Mouse (Mus musculus): ENCODE measurements at regions not wholly inside any gene's neighbourhood (a gene's known extent, or its start where the extent isn't known, plus 50 kb on each side); places are given as distances from the start of the nearest gene placed in this dataset.

DNA sequence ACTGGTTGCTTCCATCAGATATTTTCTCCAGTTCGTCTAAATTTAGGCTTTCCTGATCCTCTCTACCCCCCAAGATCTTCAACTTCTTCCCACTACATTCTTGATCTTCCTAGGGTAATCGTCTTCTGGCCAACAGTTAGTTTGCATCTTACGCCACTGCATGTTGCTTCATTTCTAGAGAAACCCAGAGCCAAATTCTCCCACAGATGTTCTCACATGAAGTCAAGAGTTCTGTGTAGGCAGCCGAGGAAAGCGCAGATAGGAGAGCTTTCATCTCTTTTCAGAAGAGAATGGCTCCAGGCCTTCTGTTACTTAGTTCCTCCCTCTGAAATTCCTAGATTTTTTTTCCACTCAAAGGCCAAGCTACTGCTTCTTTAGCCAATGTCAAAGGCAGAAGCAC, 179.9 kb downstream of the Fgf10 start:
- no peak for DNase-seq (ENCODE audit: low spot score)

DNA sequence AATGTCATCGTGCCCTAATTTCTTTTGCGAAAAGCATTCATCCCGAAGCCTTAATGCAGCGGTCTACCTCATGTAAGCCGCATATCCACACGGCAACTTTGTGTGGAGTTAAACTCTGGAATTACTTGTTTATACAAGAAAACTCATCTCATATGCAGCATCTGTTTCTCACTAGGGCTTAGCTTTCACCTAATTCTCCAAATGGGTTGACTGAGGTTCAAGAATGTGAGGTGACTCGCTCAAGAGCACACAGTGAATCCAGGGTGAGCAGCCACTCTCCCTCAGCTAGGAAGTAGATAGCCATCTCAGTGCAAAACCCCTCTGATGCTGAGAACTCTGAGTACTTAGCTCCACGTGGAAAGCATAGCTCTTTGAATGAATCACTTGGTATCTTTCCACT, 181.1 kb downstream of the Fgf10 start:
- no peak for DNase-seq (ENCODE audit: low spot score)

DNA sequence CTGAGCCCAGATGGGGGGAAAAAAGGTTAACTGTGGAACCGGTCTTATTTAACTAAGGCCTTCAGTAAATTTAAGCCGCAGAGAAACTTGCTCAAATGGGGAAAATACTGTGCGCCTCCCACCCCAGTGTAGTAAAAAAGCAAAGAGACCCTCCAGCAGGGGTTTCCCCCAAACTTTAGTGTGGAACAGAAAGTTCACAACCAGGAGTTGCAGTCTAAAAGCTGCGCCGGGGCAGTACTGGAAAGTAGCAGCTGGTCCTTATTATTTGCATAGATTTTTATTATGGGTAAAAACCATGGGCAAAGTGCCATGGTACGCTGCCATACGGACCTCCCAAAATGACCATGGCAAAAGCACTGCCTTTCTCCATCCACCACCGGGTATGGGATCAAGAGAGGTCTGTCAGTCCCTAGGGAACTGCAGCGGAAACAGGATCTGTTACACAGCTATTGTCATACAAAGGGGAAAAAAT, 216.8 kb downstream of the Fgf10 start:
- peak; percentile 9 for DNase-seq (ENCODE audit: low spot score)

- DNase-seq (ENCODE audit: low spot score): no peak
Observed at GRCm38 (mm10) chr13:118895079-118895478, 225.5 kb downstream of the Fgf10 start.

GRCm38 (mm10) chr13:118901950-118902349, 232.4 kb downstream of the Fgf10 start:
- DNase-seq (ENCODE audit: low spot score): no peak

DNA sequence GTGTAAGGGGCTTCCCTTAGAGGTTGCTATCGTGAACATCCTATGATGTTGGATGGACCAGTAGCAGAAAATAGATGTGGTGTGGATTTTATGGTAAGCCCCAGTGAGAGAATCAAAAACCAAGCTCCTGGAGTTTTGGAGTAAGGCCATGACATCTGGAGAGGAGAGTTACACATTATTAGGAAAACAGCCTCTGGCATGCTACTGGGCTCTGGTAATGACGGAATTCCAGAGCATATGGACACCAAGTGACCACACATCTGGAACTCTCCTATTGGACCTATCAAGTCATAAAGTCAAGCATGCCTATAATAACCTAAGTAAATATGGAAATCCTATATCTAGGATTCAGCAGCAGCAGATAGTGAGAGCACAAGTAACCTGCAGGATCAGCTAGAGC, 240.8 kb downstream of the Fgf10 start:
- DNase-seq (ENCODE audit: low spot score): no peak

- no peak for DNase-seq (ENCODE audit: low spot score)
Observed at GRCm38 (mm10) chr13:118940786-118941185, 271.2 kb downstream of the Fgf10 start.

GRCm38 (mm10) chr13:118966120-118966676, 296.6 kb downstream of the Fgf10 start:
- DNase-seq (ENCODE audit: low spot score): no peak

GRCm38 (mm10) chr13:118967707-118968106, 298.1 kb downstream of the Fgf10 start:
- no peak for DNase-seq (ENCODE audit: low spot score)

DNA sequence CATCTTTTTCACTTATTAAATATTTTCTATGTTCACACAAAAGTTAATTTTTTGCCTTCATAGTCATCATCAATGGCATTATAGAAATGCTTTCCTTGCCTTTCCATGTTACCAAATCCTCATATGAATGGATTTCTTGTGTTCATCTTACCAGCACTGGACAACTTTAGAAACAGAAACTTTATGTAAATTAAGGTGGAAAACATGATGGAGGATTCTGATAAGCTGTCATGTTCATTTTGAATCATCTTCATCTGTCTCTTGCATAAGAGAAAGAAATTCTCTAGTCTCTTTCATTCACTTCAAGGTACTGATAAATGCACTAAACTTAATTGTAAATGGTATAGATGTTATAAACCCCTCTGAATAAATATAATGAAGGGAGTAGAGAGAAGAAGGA, 305.4 kb downstream of the Fgf10 start:
- DNase-seq (ENCODE audit: low spot score): no peak

DNA sequence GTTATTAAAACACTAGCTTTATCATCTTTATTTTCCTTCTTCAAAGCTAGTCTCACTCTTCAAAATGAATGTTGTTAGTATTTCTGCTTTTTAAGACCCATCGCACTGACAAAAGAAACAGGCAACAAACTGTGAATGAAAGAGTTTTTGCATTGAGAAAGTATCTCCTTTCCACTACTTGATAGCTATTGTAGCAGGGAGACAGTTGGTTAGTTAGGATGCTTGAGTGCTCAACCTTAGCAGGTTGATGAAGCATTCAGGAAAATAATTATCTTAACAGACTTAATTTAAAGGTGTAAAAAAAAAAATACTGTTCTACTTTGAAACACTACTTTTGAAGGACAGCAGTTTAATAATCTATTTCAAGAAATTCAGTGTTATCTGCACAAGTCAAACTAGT, 305.9 kb downstream of the Fgf10 start:
- no peak for DNase-seq (ENCODE audit: low spot score)

GRCm38 (mm10) chr13:118979505-118979904, 309.9 kb downstream of the Fgf10 start:
- DNase-seq (ENCODE audit: low spot score): no peak

DNA sequence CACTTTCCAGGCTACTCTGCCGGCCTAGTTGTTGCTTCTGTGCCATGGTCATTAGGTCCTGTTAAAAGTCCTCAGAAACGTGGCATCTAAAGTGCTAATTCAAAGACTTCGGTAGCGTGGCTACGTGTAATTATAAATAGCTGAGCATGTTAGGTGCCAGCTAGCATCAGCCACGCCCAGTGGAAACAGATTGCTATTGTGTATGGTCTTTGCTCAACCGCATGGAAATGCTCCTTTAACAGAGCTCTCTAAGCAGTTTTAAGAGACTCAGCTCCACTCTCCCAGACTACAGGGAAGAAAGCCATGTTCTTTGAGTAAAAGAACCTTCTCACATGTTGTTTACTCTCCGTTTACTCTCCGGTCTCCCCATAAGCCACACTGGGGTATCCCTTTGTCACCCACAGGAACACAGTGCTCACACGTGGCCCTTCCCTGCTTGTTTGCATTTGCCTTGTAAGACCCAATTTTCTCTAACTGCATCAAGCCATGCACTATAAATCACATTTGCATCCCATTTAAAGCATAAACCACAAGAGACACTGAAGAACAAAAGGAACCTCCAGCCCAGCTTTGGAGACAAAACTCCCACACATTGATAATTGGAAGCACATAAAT, 311.7 kb downstream of the Fgf10 start:
- DNase-seq (ENCODE audit: low spot score): peak; percentile 21

- DNase-seq (ENCODE audit: low spot score): no peak
Observed at GRCm38 (mm10) chr13:118985285-118985684, 315.7 kb downstream of the Fgf10 start.

GRCm38 (mm10) chr13:119025305-119025975, 355.8 kb downstream of the Fgf10 start:
- DNase-seq (ENCODE audit: low spot score): no peak

- no peak for DNase-seq (ENCODE audit: low spot score)
Observed at GRCm38 (mm10) chr13:119039616-119040015, 370.0 kb downstream of the Fgf10 start.

DNA sequence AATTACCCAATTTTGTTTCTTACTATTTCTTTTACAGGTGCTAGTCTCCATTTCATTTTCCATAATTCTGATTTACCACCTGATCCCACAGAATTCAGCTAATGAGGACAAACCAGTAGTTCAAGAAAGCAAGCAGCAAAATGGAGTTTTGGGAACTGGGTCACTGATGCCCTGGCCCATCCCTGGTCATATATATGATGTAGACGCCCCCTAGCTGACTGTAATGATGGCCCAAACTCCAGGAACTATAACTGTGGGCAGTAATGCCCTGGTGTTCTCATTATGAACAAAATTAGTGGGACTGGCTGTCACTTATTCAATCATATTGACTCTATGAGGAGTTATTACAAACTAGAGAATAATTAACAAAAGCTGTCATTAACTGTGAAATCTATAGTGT, 375.5 kb downstream of the Fgf10 start:
- no peak for DNase-seq (ENCODE audit: low spot score)

- no peak for DNase-seq (ENCODE audit: low spot score)
Observed at GRCm38 (mm10) chr13:119068745-119069580, 359.4 kb upstream of the Paip1 start.

DNA sequence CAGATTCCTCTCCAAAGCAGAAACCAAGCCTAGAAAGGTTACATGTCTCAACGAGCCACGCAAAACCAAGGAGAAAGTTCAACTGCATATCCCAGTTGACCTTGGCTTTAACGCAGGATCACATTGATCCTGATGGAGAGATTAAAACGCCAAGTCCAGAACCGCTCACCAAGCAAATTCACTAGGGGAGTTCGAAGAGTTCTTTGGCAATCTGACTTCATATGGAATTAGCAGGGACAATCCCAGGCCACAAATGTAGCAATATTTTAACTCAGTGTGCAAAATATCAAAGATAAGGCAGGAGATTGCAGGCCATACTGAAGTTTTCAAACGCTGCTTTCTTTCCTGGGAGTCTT, 358.8 kb upstream of the Paip1 start:
- no peak for DNase-seq (ENCODE audit: low spot score)

DNA sequence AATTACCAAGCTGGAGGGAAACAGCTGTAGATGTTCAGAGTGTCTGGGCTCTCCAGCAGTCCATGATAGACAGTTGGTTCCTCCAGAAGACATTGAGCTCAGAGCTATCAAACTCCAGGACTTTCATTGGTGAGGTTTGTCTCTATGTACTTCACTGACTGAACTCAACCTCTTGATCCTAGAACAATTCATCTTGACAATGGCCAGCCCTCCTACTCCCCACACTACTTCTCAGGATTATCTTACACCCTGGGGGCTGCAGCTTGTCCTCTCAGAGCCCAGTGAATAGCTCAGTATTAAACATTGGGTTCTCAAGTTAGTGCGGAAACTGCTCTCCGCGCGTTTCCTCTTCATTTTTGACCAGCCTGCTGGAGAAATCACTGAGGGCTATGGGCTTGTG, 349.2 kb upstream of the Paip1 start:
- no peak for DNase-seq (ENCODE audit: low spot score)

- DNase-seq (ENCODE audit: low spot score): no peak
Observed at GRCm38 (mm10) chr13:119081691-119082090, 346.7 kb upstream of the Paip1 start.

DNA sequence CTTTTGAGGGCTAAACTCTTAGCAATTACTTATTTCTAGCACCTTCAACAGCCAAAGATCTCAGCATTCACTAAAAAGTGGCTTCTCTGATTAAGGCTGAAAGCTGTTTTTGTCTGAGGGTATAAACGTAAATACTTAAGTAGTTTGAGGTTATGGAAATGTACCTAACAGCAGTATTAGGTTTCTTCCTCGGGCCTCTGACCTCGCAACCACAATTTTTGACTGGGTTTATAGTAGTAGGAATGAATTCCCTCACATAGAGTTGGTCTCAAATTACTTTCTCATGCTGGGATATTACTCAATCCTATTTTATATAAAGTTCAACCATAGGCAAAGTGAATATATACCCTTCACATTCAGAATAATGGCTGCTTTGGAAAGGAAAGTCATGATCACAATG, 310.5 kb upstream of the Paip1 start:
- no peak for DNase-seq (ENCODE audit: low spot score)

DNA sequence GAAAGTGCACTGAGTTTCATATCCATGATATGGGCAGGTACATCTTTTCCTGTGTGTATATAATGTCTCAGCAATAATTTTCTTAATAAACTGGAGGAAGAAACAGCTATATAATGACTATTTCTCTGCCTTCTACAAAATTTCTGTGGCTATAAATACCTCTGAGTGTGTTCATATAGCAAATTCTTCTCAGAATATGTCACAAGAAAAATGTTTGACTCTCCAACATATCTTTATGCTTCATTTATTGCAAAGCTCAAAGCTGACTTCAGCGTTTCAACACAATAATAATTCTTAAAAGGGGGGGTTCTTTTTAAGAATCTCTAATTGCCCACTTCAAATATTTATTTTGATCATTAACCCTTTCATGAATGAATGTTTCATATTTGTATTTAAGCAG, 310.0 kb upstream of the Paip1 start:
- no peak for DNase-seq (ENCODE audit: low spot score)

Data from embryo, embryonic 10.5 days (tissue).